Mouse (Mus musculus) brain, embryonic 14.5 days (tissue): ENCODE measurements around the gene Usp20.

ENCODE experiments used
- CTCF ChIP-seq: fragments of 200-500 bp; IDR thresholded peaks from 2 replicates; pipeline ENCODE4 v1.5.1; 2012; ENCODE audit warnings: inconsistent platforms, mild to moderate bottlenecking, moderate library complexity, borderline replicate concordance; ENCODE audit not compliant: insufficient read depth, insufficient read length; ENCODE audit errors: extremely low read depth
- POLR2A ChIP-seq: fragments of 200-500 bp; IDR thresholded peaks from 2 replicates; pipeline ENCODE4 v1.6.1; 2012; ENCODE audit warnings: mild to moderate bottlenecking, inconsistent platforms, borderline replicate concordance; ENCODE audit not compliant: poor library complexity, insufficient read depth, insufficient read length, severe bottlenecking; ENCODE audit errors: extremely low read depth

DNA sequence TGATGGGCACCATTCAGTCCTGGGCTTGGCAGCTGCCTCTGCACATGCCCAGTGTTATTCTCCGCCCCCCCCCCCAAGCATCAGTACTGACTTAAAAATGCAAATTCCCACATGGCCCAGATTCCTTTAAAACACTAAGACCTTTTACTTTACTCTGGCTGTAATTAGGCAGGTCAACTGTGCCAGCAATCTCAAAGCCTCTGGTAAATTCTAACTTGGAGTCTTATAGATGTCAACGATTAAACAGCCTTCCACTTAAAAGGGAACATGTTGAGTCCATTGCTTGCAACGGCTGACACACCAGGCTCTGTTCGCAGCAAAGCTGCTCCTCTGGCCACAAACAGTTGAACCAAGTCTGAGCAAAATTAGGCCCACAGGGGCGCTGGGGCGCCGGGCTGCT lies 49.9 kb downstream of the Usp20 start:
- TF ChIP-seq CTCF (no peak), POLR2A (no peak)
